8 mouse cellular contexts compared by ENCODE assay signal in genomic region chr11:95617785-95618465, GRCm38 (mm10). TPM values are rescaled to one million over a fixed set of nuclear protein-coding genes. Genes with fewer than 3 reads are reported as not detected.
A peak's percentile ranks its signal among the peaks of the same experiment; 100 is the strongest.
DNase-seq lines count a peak whose midpoint lies in the region; ATAC-seq and TF ChIP-seq lines count a peak whose summit lies in the region.

No protein-coding gene starts in this region.

- 43% methylated on average over 19 of the region's 19 CpGs for WGBS in forebrain, embryonic 15.5 days
- WGBS in forebrain, embryonic 10.5 days = 66% methylated on average over 19 of the region's 19 CpGs
- WGBS in intestine, embryonic 15.5 days = 54% methylated on average over 19 of the region's 19 CpGs

- peak overlapping the region; percentile 27; the same call in 1 of the 2 replicates for H3K4me2 ChIP-seq in forebrain, embryonic 15.5 days (replicated peaks)
- no peak overlapping the region for H3K4me2 ChIP-seq in intestine, embryonic 15.5 days (replicated peaks)

- H3K36me3 ChIP-seq in forebrain, embryonic 15.5 days = no peaks in the 10 kb centered on the region
- no peaks in the 10 kb centered on the region for H3K36me3 ChIP-seq in forebrain, embryonic 10.5 days (replicated peaks)
- H3K36me3 ChIP-seq in intestine, embryonic 15.5 days = no peaks in the 10 kb centered on the region

- DNase-seq in forebrain, embryonic 10.5 days (ENCODE audit: extremely low spot score, low spot score) = no peak
- peak; percentile 55 to 86 for DNase-seq in adrenal gland, adult (ENCODE audit: inconsistent age in 2 of 2, low spot score in 1 of 2)
- DNase-seq in gastrocnemius, adult 2 months = peak; percentile 83
- peak; percentile 18 for DNase-seq in lung, postnatal 36 days
- no peak for DNase-seq in kidney, adult 11 months
- no peak for DNase-seq in thymus, postnatal 0 days (ENCODE audit: low spot score)

- peak overlapping the region; percentile 12; the same call in 1 of the 2 replicates for H3K27ac ChIP-seq in forebrain, embryonic 15.5 days (replicated peaks)
- H3K27ac ChIP-seq in forebrain, embryonic 10.5 days = no peak overlapping the region
- no peak overlapping the region for H3K27ac ChIP-seq in gastrocnemius, adult 2 months
- H3K27ac ChIP-seq in intestine, embryonic 15.5 days = no peak overlapping the region

- no peaks in the 10 kb centered on the region for H3K9me3 ChIP-seq in forebrain, embryonic 15.5 days
- no peaks in the 10 kb centered on the region for H3K9me3 ChIP-seq in forebrain, embryonic 10.5 days
- H3K9me3 ChIP-seq in intestine, embryonic 15.5 days = no peaks in the 10 kb centered on the region

- no peak overlapping the region for H3K4me3 ChIP-seq in forebrain, embryonic 15.5 days
- no peak overlapping the region for H3K4me3 ChIP-seq in forebrain, embryonic 10.5 days
- H3K4me3 ChIP-seq in gastrocnemius, adult 2 months = no peak overlapping the region
- no peak overlapping the region for H3K4me3 ChIP-seq in intestine, embryonic 15.5 days (replicated peaks)

- H3K4me1 ChIP-seq in forebrain, embryonic 15.5 days = peaks cover 20% of the 10 kb centered on the region
- H3K4me1 ChIP-seq in forebrain, embryonic 10.5 days = peaks cover 53% of the 10 kb centered on the region
- peaks cover 17% of the 10 kb centered on the region for H3K4me1 ChIP-seq in intestine, embryonic 15.5 days (replicated peaks)

- no peaks in the 10 kb centered on the region for H3K27me3 ChIP-seq in forebrain, embryonic 15.5 days
- peaks cover 63% of the 10 kb centered on the region for H3K27me3 ChIP-seq in forebrain, embryonic 10.5 days (ENCODE audit: poor library complexity, severe bottlenecking)
- H3K27me3 ChIP-seq in intestine, embryonic 15.5 days (replicated peaks) = peaks cover 3% of the 10 kb centered on the region; the same call in 1 of the 2 replicates

- intact Hi-C loops in gastrocnemius, adult 2 months (cut with DNase I) = no loop called here

- ATAC-seq in forebrain, embryonic 15.5 days (replicated peaks) = peak; percentile 60
- no peak for ATAC-seq in intestine, embryonic 15.5 days

- TF ChIP-seq CTCF in gastrocnemius, adult 2 months (IDR thresholded peaks at IDR 0.05) = no peak

- H3K9ac ChIP-seq in forebrain, embryonic 15.5 days (replicated peaks) = no peak overlapping the region; the same call in 1 of the 2 replicates
- no peak overlapping the region for H3K9ac ChIP-seq in intestine, embryonic 15.5 days

RNA-seq across cellular contexts. Expression of gene Ngfr, which starts 30.4 kb away (rescaled TPM):
- polyA plus RNA-seq in forebrain, embryonic 15.5 days (2015; fragmentation: Nextera tagmentation; extraction: Ambion mirVana) = 6.1 and 7.9 TPM in 2 replicates
- 12.3 and 14.6 TPM in 2 replicates for polyA plus RNA-seq in forebrain, embryonic 10.5 days (2016; fragmentation: Nextera tagmentation; extraction: Ambion mirVana)
- total RNA-seq in gastrocnemius, adult 2 months (2021) = under 1 TPM; 0.13 to 0.31 TPM
- 1.1 and 1.2 TPM in 2 replicates for polyA plus RNA-seq in thymus, postnatal 0 days (2015; fragmentation: Nextera tagmentation; extraction: Ambion mirVana)
- polyA plus RNA-seq in intestine, embryonic 15.5 days (2015; fragmentation: Nextera tagmentation; extraction: Ambion mirVana) = 14.5 and 15.8 TPM in 2 replicates

RNA-seq across cellular contexts. Expression of gene Phb, which starts 48.8 kb away (rescaled TPM):
- 187 and 192 TPM in 2 replicates for polyA plus RNA-seq in forebrain, embryonic 15.5 days (2015; fragmentation: Nextera tagmentation; extraction: Ambion mirVana)
- polyA plus RNA-seq in forebrain, embryonic 10.5 days (2016; fragmentation: Nextera tagmentation; extraction: Ambion mirVana) = 273 and 276 TPM in 2 replicates
- 100 to 1,000 TPM; 162 to 201 TPM for total RNA-seq in gastrocnemius, adult 2 months (2021)
- polyA plus RNA-seq in thymus, postnatal 0 days (2015; fragmentation: Nextera tagmentation; extraction: Ambion mirVana) = 175 and 194 TPM in 2 replicates
- 305 and 328 TPM in 2 replicates for polyA plus RNA-seq in intestine, embryonic 15.5 days (2015; fragmentation: Nextera tagmentation; extraction: Ambion mirVana)

Comparison
In these comparisons a context has a peak if more than half of its experiments do, and no peak if none do; other contexts are left out.
1. DNase-seq: peak in adrenal gland, adult (2 of 2), gastrocnemius, adult 2 months (single experiment) and lung, postnatal 36 days (single experiment); none in forebrain, embryonic 10.5 days (single experiment), kidney, adult 11 months (single experiment) and thymus, postnatal 0 days (single experiment).